Mouse (Mus musculus) ES-Bruce4 (cell line): ENCODE data around the gene Ipmk. TPM values are rescaled to one million over a fixed set of nuclear protein-coding genes. Genes with fewer than 3 reads are reported as not detected.

Experiments used
- H3K27ac ChIP-seq: 2 replicates; pipeline ENCODE4 v1.5.1; 2012; ENCODE audit warnings: low read length, inconsistent platforms; ENCODE audit not compliant: insufficient read depth
- H3K27me3 ChIP-seq: 2 replicates; pipeline ENCODE4 v1.6.1; 2012; ENCODE audit warnings: mild to moderate bottlenecking, low read length, inconsistent platforms; ENCODE audit not compliant: control insufficient read depth, poor library complexity, insufficient read depth, severe bottlenecking
- H3K36me3 ChIP-seq: 2 replicates; pipeline ENCODE4 v1.6.1; 2012; ENCODE audit warnings: inconsistent platforms, mild to moderate bottlenecking, low read length, moderate library complexity; ENCODE audit not compliant: control insufficient read depth, poor library complexity, insufficient read depth, severe bottlenecking
- H3K4me1 ChIP-seq: one replicate; pipeline ENCODE4 v1.8.1; 2011; ENCODE audit warnings: low read length; ENCODE audit not compliant: control insufficient read depth, insufficient read depth
- H3K4me3 ChIP-seq: 2 replicates; pipeline ENCODE4 v1.5.1; 2011; ENCODE audit warnings: low read depth, mild to moderate bottlenecking, low read length
- H3K9ac ChIP-seq: 2 replicates; pipeline ENCODE4 v1.6.1; 2012; ENCODE audit warnings: low read depth, mild to moderate bottlenecking, inconsistent platforms; ENCODE audit not compliant: poor library complexity, severe bottlenecking
- H3K9me3 ChIP-seq: replicated peaks from 2 replicates; pipeline ENCODE4 v1.6.1; 2012; ENCODE audit warnings: mild to moderate bottlenecking, low read length, inconsistent platforms; ENCODE audit not compliant: control insufficient read depth, poor library complexity, insufficient read depth, severe bottlenecking
- CTCF ChIP-seq: IDR thresholded peaks from one replicate; pipeline ENCODE4 v1.8.1; 2011; ENCODE audit warnings: low read depth, low read length
- EP300 ChIP-seq: IDR thresholded peaks from 2 replicates; pipeline ENCODE4 v1.6.1; 2011; ENCODE audit warnings: low read depth, low read length; ENCODE audit not compliant: insufficient read depth
- POLR2A ChIP-seq: IDR thresholded peaks from one replicate; pipeline ENCODE4 v1.8.1; 2011; ENCODE audit warnings: low read length; ENCODE audit not compliant: insufficient read depth
- polyA plus RNA-seq: library from polyadenylated mRNA; stranded (reverse); fragments of >200 nt; gene quantifications from 2 replicates; pipeline ENCODE4 v1.2.4, GENCODE M21; 2011; ENCODE audit warnings: low read depth; ENCODE audit not compliant: missing spikeins, insufficient read depth, insufficient read length

Gene Ipmk
- polyA plus RNA-seq, 1 experiment = 41.4 TPM

DNA sequence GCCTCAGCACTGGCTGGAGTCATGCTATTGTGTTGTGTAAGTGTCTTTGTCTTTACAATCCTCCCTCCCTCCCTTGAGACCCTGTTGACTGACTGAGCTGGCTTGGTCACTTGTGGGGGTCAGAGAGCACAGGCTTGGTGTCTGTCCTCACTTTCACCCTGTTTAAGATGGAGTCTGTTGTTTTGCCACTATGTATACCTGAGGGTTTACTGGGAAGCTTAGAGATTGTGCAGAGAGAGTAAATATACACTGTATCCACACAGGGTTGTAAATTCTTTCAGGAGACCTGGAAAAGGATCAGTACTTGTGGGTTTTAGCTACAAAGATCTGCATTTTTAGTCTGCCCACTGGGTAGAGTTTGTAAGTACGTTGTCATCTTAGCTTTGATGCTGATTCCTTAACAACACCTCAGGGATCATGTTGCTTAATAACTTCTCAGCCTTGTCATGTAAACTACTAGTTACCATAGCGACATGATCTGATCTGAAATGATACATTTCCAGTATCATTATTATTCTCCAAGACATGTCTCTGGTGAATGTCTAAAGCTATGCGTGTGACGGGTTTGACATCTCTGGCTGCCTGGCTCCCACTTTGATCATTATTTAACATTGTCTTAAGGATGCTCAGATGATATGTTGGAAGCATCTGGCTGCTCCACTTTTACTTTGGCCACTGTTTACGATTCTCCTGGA is 58.1 kb downstream of the Ipmk start:
- Histone ChIP-seq H3K4me3 (no peak overlapping the region), H3K9me3 (no peaks in the 10 kb centered on the region), H3K9ac (no peak overlapping the region), H3K36me3 (no peaks in the 10 kb centered on the region), H3K27ac (no peak overlapping the region), H3K4me1 (no peaks in the 10 kb centered on the region), H3K27me3 (no peaks in the 10 kb centered on the region)
- no peak for TF ChIP-seq POLR2A
- no peak for TF ChIP-seq CTCF
- TF ChIP-seq EP300 = no peak

DNA sequence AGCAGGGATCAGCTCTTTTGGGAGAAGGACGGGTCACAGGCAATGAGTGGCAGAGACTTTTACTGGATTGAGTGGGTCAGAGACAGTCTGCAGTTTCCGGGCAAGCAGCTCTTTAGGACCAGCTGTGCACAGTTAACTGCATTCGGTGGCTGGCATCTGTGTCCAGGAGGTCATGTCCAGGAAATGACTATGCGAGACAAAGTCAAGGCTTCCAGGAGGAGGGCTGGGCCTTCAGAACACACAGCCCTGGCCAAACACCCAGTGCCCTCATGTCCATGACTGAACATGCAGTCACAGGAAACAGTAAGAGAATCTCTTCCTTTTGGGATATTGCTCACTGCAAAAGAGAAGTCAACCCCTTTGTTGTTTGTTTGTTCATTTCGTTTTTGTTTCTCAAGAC is 62.4 kb downstream of the Ipmk start:
- H3K9ac ChIP-seq = no peak overlapping the region

DNA sequence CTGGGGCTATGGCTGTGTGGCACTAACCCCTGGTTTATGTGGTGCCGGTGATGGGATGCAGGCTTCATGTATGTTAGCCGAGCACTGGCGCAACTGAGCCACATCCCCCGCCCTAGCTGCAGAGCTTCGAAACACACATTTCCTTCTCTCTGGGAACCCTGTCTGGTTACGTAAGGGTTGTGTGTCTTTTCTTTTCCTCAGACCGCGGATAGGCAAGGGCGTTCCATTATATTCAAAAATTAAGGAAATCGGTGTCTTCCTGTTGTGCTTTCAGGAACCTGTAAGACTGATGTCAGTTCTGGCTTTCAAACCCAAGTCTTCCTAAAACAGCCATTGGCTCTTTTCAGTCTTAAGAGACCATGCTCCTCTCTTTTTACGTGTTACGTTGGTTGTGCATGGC is 65.8 kb downstream of the Ipmk start:
- TF ChIP-seq EP300 (no peak), CTCF (no peak), POLR2A (no peak)
- H3K36me3 ChIP-seq = no peaks in the 10 kb centered on the region
- no peak overlapping the region for H3K9ac ChIP-seq
- no peak overlapping the region for H3K4me3 ChIP-seq
- no peaks in the 10 kb centered on the region for H3K9me3 ChIP-seq
- no peak overlapping the region for H3K27ac ChIP-seq
- H3K4me1 ChIP-seq = no peaks in the 10 kb centered on the region
- no peaks in the 10 kb centered on the region for H3K27me3 ChIP-seq

More for the DNA sequence above, 62.4 kb downstream of the Ipmk start:
- Histone ChIP-seq H3K36me3 (no peaks in the 10 kb centered on the region), H3K27me3 (no peaks in the 10 kb centered on the region), H3K4me3 (no peak overlapping the region), H3K27ac (no peak overlapping the region), H3K4me1 (no peaks in the 10 kb centered on the region), H3K9me3 (no peaks in the 10 kb centered on the region)
- no peak for TF ChIP-seq CTCF
- no peak for TF ChIP-seq EP300
- TF ChIP-seq POLR2A = no peak

DNA sequence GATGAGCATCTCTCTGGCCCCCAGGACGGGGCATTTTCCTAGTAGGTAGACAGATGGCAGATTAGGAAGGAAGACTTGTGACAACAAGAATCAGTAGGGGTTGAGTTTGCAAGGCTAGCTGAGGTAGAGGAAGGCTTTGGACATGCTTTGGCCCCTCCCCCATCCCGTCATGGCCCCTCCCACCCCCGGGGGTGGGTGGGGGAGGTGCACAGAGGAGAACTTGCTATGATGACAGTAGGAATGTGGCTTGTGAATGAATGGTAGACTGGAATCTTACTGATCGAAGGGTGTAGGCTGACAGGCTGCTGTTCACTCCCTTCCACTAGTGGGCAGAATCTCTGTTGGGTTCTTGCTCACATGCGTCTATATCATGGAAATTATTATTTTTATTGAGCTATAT is 74.0 kb downstream of the Ipmk start:
- Histone ChIP-seq H3K4me1 (no peaks in the 10 kb centered on the region), H3K4me3 (no peak overlapping the region), H3K27me3 (no peaks in the 10 kb centered on the region), H3K36me3 (no peaks in the 10 kb centered on the region), H3K9ac (no peak overlapping the region), H3K9me3 (no peaks in the 10 kb centered on the region), H3K27ac (no peak overlapping the region)
- TF ChIP-seq CTCF (no peak), EP300 (no peak), POLR2A (no peak)

DNA sequence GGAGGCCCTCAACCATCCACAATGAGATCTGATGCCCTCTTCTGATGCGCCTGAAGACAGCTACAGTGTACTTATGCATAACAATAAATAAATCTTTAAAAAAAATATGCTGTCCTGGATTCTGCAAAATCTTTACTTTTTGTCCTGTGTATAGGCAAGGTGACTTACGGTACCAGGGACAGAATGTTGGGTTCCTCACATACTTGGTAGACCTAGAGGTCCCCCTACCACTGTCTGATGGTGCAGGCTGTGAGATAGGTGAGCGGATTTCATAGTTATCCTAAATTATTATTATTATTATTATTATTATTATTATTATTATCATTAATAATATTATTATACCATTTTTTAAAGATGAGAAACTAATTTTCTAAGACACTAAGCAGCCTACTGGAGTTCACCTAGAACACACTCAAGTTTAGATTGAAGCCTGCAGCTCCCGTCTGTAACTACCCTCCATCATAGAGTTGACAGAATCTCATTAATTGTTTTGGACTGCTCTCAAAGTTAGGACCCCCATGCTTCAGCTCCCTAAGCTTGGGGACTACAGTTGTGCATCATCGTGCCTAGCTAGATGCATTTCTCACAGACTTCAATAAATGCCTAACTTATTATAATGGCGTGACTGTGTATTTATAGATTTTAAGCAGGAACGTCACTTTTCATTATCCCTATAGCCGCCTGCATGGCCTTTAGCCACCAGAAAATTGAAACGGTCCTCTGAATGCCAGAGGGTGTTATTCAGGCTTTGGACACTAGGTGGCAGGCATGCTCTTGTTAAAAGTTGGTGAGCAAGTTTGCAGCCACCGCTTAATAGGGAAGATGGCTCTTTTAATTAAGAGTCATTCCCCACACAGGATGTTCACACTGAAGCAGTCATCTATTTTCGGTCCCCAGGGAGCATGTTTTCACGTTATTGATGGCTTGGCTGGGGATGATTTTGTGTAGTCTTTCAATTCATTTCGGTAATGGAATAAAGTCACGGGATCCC is 74.8 kb downstream of the Ipmk start:
- no peak overlapping the region for H3K4me3 ChIP-seq
- no peak for TF ChIP-seq EP300
- peak; percentile 23 for TF ChIP-seq CTCF
- no peak for TF ChIP-seq POLR2A
- no peaks in the 10 kb centered on the region for H3K27me3 ChIP-seq
- no peak overlapping the region for H3K9ac ChIP-seq
- no peak overlapping the region for H3K27ac ChIP-seq
- no peaks in the 10 kb centered on the region for H3K36me3 ChIP-seq
- no peaks in the 10 kb centered on the region for H3K9me3 ChIP-seq
- no peaks in the 10 kb centered on the region for H3K4me1 ChIP-seq

DNA sequence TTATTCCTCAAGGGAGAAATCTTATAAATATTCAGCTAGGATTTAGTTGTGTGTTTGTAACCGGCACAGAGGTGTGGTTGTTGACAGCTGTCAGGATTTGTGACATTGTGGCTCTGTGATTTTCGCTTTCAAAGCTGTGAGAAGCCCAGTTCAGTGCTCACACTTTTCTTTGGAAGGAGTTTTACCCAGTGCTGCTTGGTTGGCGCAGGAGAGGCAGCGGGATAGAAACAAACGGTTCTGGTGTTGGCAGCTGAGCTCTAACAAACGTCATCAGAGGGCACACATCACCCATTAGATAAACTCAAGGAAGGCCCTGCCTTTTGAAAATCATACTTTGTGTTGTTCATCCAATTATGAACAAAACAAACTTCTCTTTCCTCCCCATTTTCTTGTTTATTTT is 79.2 kb downstream of the Ipmk start:
- TF ChIP-seq CTCF = no peak
- TF ChIP-seq EP300 = no peak
- no peak for TF ChIP-seq POLR2A
- Histone ChIP-seq H3K9me3 (no peaks in the 10 kb centered on the region), H3K4me1 (no peaks in the 10 kb centered on the region), H3K4me3 (no peak overlapping the region), H3K36me3 (no peaks in the 10 kb centered on the region), H3K27ac (no peak overlapping the region), H3K9ac (no peak overlapping the region), H3K27me3 (no peaks in the 10 kb centered on the region)
